Mouse (Mus musculus) spleen, embryonic (tissue): ENCODE measurements at regions not wholly inside any gene's neighbourhood (a gene's known extent, or its start where the extent isn't known, plus 50 kb on each side); places are given as distances from the start of the nearest gene placed in this dataset.

Experiments
- CTCF ChIA-PET: fragments of 350-600 bp; sonication (Branson Sonifier 250); formaldehyde crosslinking; loops from one replicate; lab custom pipeline; 2022; lab: Charles Lee

- CTCF ChIA-PET = no interaction called here
Observed at GRCm38 (mm10) chr10:125885796-125886195, 80.2 kb upstream of the Lrig3 start.

DNA sequence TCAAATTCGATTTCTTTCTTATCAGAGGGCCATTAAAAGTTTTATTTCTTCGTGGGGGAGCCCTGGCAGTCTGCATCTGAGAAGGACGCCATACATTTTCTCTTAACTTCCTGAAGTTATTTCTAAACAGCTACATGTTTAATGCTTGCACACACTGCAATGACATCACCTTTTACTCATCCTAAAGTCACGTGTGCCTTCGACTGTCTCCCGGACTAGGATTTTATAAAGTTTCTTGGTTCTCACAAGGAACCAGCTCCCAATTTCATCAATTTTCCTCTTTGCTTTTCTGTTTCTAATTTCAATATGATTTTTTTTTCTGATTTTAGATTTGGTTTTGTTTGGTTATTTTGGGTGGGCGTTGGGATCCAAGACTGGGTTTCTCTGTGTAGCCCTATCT, 73.8 kb upstream of the Lrig3 start:
- CTCF ChIA-PET = no interaction called here

DNA sequence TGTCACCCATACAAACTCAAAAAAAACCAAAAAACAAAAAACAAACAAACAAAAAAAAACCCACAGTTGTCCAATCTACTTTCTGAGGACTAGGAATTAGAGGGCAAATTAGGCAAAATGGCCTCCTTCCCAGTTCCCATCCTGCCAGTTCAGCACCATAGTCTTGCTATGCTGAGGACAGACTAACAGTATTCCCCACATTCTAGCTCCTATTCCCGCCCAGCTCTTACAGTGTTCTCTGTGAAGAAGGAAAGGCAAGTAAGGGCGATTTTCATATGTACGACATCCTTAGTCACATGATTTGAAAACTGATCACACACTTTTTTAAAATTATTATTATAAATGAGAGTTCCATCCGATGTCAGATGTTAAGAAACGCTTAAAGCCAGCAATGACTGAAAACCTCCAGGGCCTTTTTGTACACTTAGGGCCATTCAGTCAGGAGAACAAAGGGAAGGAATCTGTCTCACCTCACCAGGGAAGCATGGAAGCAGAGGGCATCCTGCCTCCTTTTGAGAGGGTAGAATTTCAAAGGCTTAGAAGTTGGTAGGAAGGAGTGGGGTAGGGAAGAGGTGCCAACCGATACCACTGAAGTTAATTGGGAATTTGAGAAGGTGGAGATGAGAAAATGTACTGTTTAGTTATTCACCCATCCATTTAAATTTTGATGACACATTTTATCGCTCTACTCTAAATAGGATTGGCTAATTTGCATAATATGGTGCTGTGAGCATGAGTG, 70.1 kb upstream of the Lrig3 start:
- CTCF ChIA-PET = no interaction called here

DNA sequence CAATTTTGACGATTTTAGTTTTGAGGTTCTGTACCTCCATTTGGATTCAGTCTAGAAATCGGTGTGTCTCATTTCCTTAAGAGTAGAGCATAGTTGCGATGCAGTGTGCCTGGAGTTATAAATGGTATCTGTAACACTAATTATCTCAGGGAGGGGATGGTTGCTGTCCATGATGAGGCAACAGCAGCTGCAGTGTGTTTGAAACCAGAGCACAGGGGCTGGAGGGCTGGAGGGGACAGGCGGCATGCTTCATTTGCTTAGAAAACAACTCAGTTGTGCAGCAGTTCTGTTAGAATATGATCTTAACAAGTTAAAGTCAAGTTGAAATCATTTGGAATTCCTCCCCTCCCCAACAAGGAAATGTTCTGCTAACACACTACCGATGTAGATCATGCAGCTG, 69.3 kb upstream of the Lrig3 start:
- CTCF ChIA-PET = no interaction called here

DNA sequence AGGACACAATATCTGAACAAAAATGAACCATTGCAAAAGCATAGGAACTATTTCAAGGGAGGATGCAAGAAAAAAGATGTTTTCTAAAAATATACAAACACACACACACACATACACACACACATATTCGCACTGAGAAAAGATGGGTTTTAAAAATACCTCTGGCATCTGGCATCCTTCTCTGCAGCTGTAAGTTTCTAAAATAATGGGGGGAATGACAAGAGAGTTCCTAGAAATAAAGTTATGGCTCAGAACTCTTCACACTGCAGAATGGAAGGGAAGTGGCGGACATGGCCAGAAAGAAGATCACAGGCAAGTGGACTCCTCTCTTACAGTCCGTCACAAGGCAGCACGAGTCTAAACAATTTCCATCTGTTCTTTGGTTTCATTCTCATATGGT, 66.5 kb upstream of the Lrig3 start:
- CTCF ChIA-PET = no interaction called here

DNA sequence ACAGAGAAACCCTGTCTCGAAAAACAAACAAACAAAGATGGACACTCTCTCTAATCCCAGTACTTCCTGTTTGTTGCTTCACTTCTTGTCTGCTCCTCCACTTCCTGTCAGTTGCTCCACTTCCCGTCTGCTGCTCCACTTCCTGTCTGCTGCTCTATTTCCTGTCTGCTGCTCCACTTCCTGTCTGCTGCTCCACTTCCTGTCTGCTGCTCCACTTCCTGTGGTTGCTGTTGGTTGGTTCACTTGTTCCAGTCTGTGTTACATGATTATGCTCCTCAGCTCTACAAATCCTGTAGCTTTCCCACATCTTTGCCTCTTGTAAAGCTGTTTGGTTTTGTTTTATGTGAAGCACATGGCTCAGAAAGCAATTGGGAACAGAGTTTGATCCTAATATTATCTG, 65.4 kb upstream of the Lrig3 start:
- CTCF ChIA-PET = no interaction called here

- CTCF ChIA-PET = no interaction called here
Observed at GRCm38 (mm10) chr10:125902668-125903067, 63.3 kb upstream of the Lrig3 start.

GRCm38 (mm10) chr10:125912207-125912606, 53.8 kb upstream of the Lrig3 start:
- CTCF ChIA-PET = no interaction called here
